Mouse (Mus musculus): ENCODE results near the gene Fnip1. TPM values are rescaled to one million over a fixed set of nuclear protein-coding genes. Genes with fewer than 3 reads are reported as not detected.

Fnip1 gene
- polyA plus RNA-seq, 1 experiment from 2014 or later: 18.2 TPM

GRCm38 (mm10) chr11:54542414-54542813, 104.4 kb downstream of the Fnip1 start:
- ATAC-seq (ENCODE audit: low FRiP score, low TSS enrichment) (no peak), DNase-seq (no peak)
- Histone ChIP-seq H3K27me3 (ENCODE audit: control insufficient read depth, insufficient read depth, low read length) (no peaks in the 10 kb centered on the region), H3K4me2 (ENCODE audit: low read length) (no peak overlapping the region), H3K4me3 (replicated peaks; ENCODE audit: low read depth, low read length) (no peak overlapping the region), H3K36me3 (ENCODE audit: control insufficient read depth, insufficient read depth, low read length) (no peaks in the 10 kb centered on the region), H3K9me3 (ENCODE audit: control insufficient read depth, low read length) (no peaks in the 10 kb centered on the region), H3K27ac (replicated peaks; ENCODE audit: low read depth, low read length) (no peak overlapping the region), H3K4me1 (ENCODE audit: control insufficient read depth, insufficient read depth, low read length) (no peaks in the 10 kb centered on the region), H3K9ac (replicated peaks; ENCODE audit: low read length) (no peak overlapping the region)

GRCm38 (mm10) chr11:54554970-54555369, 117.0 kb downstream of the Fnip1 start:
- Histone ChIP-seq H3K4me3 (replicated peaks; ENCODE audit: low read depth, low read length) (no peak overlapping the region), H3K27ac (replicated peaks; ENCODE audit: low read depth, low read length) (no peak overlapping the region), H3K4me2 (ENCODE audit: low read length) (no peak overlapping the region), H3K36me3 (ENCODE audit: control insufficient read depth, insufficient read depth, low read length) (no peaks in the 10 kb centered on the region), H3K4me1 (ENCODE audit: control insufficient read depth, insufficient read depth, low read length) (no peaks in the 10 kb centered on the region), H3K27me3 (ENCODE audit: control insufficient read depth, insufficient read depth, low read length) (no peaks in the 10 kb centered on the region), H3K9me3 (ENCODE audit: control insufficient read depth, low read length) (no peaks in the 10 kb centered on the region), H3K9ac (replicated peaks; ENCODE audit: low read length) (no peak overlapping the region)
- WGBS: 100% methylated on average over 2 of the region's 2 CpGs
- no peak for DNase-seq
- no peak for ATAC-seq (ENCODE audit: low FRiP score, low TSS enrichment)

GRCm38 (mm10) chr11:54562761-54563160, 124.8 kb downstream of the Fnip1 start:
- Histone ChIP-seq H3K27me3 (ENCODE audit: control insufficient read depth, insufficient read depth, low read length) (no peaks in the 10 kb centered on the region), H3K27ac (replicated peaks; ENCODE audit: low read depth, low read length) (no peak overlapping the region), H3K4me3 (replicated peaks; ENCODE audit: low read depth, low read length) (no peak overlapping the region), H3K9ac (replicated peaks; ENCODE audit: low read length) (no peak overlapping the region), H3K9me3 (ENCODE audit: control insufficient read depth, low read length) (no peaks in the 10 kb centered on the region), H3K4me2 (ENCODE audit: low read length) (no peak overlapping the region), H3K4me1 (ENCODE audit: control insufficient read depth, insufficient read depth, low read length) (no peaks in the 10 kb centered on the region), H3K36me3 (ENCODE audit: control insufficient read depth, insufficient read depth, low read length) (no peaks in the 10 kb centered on the region)
- WGBS: 90% methylated on average over 5 of the region's 5 CpGs
- no peak for ATAC-seq (ENCODE audit: low FRiP score, low TSS enrichment)
- DNase-seq: peak; percentile 61

Other genes starting within 250 kb of the Fnip1 start
- not detected in 2 replicates for gene Csf2, start 188.5 kb upstream of the Fnip1 start, polyA plus RNA-seq (2014; fragmentation: Nextera tagmentation; extraction: Ambion mirVana)
- gene Il3, start 170.9 kb upstream of the Fnip1 start, polyA plus RNA-seq (2014; fragmentation: Nextera tagmentation; extraction: Ambion mirVana): not detected in 2 replicates
- gene Acsl6, start 134.4 kb upstream of the Fnip1 start, polyA plus RNA-seq (2014; fragmentation: Nextera tagmentation; extraction: Ambion mirVana): 38.4 and 40.9 TPM in 2 replicates
- gene Meikin, start 67.5 kb upstream of the Fnip1 start, polyA plus RNA-seq (2014; fragmentation: Nextera tagmentation; extraction: Ambion mirVana): not detected in 2 replicates
- 33.6 and 38.5 TPM in 2 replicates for gene Rapgef6, start 84.6 kb downstream of the Fnip1 start, polyA plus RNA-seq (2014; fragmentation: Nextera tagmentation; extraction: Ambion mirVana)